Mouse (Mus musculus) megakaryocyte, embryonic 14.5 days (primary cell): ENCODE measurements around the gene Kank1. TPM values are rescaled to one million over a fixed set of nuclear protein-coding genes. Genes with fewer than 3 reads are reported as not detected.

Source experiments
- H3K27me3 ChIP-seq: replicated peaks from 2 replicates; pipeline ENCODE3; 2012; ENCODE audit warnings: inconsistent platforms
- H3K36me3 ChIP-seq: replicated peaks from 2 replicates; pipeline ENCODE3; 2012; ENCODE audit warnings: low read length, inconsistent platforms, mixed read lengths
- H3K4me1 ChIP-seq: 2 replicates; pipeline ENCODE4 v1.6.1; 2012; ENCODE audit warnings: inconsistent platforms
- H3K4me3 ChIP-seq: replicated peaks from 2 replicates; pipeline ENCODE3; 2012; ENCODE audit warnings: moderate library complexity, mild to moderate bottlenecking, inconsistent platforms
- H3K9me3 ChIP-seq: 2 replicates; pipeline ENCODE4 v1.6.1; 2012; ENCODE audit warnings: inconsistent platforms
- FLI1 ChIP-seq: IDR thresholded peaks from 2 replicates; pipeline ENCODE4 v1.6.1; 2012; ENCODE audit warnings: low read length, inconsistent platforms, mixed read lengths
- GATA1 ChIP-seq: IDR thresholded peaks from 3 replicates; pipeline ENCODE4 v1.6.1; 2012; ENCODE audit warnings: mixed read lengths, low read length, inconsistent platforms, borderline replicate concordance
- polyA plus RNA-seq: library from polyadenylated mRNA; stranded (reverse); fragments of >175 nt; gene quantifications from 2 replicates; pipeline ENCODE4 v1.2.3, GENCODE M21; 2012; ENCODE audit warnings: low replicate concordance; ENCODE audit not compliant: insufficient read depth

Kank1 gene
- polyA plus RNA-seq, 1 experiment = 0.12 TPM

DNA sequence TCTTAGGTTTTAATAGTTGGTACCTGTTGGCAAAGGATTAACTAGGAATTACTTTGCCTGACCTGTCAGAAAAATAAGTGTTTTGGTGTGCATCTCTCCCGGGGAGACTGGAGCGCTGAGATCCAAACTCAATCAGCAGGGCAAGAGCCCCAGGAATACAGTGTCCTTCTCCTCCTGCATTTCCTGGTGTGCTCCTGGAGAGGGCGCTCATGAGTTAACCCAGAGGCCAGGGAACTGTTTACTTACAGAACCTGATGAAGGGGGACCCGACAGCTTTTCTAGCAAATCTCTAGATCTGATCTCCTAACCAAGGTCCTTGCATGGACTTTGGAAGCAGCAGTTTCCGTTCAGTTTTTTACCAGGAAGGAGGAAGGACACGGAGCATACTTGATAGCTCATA, 90.9 kb downstream of the Kank1 start:
- Histone ChIP-seq H3K4me1 (peaks cover 5% of the 10 kb centered on the region), H3K27me3 (peaks cover 19% of the 10 kb centered on the region), H3K36me3 (no peaks in the 10 kb centered on the region), H3K9me3 (peaks cover 8% of the 10 kb centered on the region), H3K4me3 (no peak overlapping the region)
- no peak for TF ChIP-seq GATA1

DNA sequence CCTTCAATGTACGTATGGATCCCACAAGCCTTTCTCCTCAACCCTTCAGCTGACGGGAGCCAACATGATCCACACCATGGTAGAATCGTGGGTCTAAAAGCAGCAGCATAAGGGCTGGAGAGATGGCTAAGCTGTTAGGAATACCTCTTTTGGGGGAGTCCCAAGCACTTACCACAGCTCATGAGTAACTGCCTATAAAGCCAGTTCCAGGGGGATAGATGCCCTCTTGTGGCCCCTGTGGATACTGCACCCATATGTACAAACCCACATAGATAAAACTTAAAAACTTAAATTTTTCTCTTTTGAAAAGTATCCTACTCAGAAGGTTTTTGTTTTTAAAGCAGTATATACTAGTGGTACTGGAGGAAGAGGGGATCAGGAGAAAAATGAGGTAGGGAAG, 97.6 kb downstream of the Kank1 start:
- no peak for TF ChIP-seq FLI1
- no peak for TF ChIP-seq GATA1
- Histone ChIP-seq H3K36me3 (no peaks in the 10 kb centered on the region), H3K27me3 (peaks cover 13% of the 10 kb centered on the region), H3K9me3 (peaks cover 8% of the 10 kb centered on the region), H3K4me1 (peaks cover 5% of the 10 kb centered on the region; the same call in 1 of the 2 replicates), H3K4me3 (no peak overlapping the region)

DNA sequence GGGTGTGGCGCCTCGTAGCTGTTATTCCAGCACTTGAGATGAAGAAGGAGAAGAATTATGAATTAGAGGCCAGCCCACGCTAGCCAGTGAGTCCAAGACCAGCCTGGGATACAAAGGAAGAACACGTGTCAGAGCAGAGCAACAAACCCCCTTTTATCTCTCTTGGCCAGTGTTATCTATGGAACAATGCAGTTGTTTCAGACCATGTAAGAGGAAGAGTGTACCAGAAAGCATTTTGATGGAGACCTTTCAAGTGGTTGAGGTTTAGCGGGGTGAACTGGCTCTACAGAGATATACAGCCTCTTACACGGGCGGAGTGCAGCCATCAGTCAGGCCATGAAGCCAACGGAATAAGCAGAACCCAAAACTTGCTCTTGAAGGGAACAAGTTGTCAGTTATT, 100.0 kb downstream of the Kank1 start:
- Histone ChIP-seq H3K27me3 (peaks cover 16% of the 10 kb centered on the region), H3K4me3 (no peak overlapping the region), H3K9me3 (no peaks in the 10 kb centered on the region), H3K36me3 (no peaks in the 10 kb centered on the region), H3K4me1 (peaks cover 11% of the 10 kb centered on the region; the same call in 1 of the 2 replicates)
- TF ChIP-seq GATA1 = no peak
- TF ChIP-seq FLI1 = no peak

DNA sequence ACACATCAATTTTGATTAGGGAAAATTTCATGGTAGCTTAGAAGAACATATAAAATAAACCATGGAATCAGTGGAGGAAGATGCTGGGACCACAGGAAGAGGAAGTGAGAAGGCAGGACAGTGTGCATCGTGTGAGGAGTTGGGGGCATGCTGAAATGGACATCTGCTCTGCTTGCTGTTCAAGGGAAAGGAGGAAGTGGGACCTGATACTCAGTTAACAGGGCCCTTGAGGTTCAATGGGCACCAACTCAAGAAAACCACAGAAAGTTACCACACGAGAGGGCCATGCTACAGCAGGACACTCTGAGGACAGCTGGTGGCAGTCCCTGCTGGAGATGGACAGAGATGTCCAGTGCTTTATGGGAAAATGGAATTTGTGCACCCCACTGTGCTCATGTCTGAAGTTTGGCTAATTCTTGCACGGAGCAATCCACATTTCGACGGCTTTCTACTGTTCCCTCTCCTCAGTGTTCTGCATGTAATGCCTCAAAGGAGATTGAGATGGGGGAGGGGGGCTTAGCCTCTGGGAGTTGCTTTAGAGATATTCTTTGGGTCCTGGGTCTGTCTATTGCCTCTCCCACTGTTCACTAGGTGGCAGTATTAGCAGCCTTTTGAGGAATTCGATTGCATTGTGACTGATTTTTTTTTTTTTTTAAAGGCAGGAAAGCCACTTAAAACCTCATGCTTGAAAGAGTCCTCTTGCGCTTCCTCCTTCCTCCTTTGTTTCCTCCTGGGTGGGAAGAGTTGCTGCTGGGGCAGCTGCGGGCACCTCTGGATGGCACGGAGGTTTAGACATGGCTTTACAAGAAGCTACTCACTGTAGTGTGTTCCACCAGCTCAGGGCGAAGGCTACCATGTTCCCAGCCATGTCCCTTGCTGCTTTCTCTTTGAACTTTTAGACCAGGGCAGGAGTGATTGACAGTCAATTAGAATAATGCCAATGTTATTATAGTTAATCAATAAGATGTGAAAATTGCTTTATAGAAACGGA, 104.2 kb downstream of the Kank1 start:
- no peaks in the 10 kb centered on the region for H3K36me3 ChIP-seq
- no peaks in the 10 kb centered on the region for H3K9me3 ChIP-seq
- TF ChIP-seq FLI1 = no peak
- TF ChIP-seq GATA1 = no peak
- H3K4me1 ChIP-seq = peaks cover 11% of the 10 kb centered on the region; the same call in 1 of the 2 replicates
- peaks cover 14% of the 10 kb centered on the region for H3K27me3 ChIP-seq
- no peak overlapping the region for H3K4me3 ChIP-seq

DNA sequence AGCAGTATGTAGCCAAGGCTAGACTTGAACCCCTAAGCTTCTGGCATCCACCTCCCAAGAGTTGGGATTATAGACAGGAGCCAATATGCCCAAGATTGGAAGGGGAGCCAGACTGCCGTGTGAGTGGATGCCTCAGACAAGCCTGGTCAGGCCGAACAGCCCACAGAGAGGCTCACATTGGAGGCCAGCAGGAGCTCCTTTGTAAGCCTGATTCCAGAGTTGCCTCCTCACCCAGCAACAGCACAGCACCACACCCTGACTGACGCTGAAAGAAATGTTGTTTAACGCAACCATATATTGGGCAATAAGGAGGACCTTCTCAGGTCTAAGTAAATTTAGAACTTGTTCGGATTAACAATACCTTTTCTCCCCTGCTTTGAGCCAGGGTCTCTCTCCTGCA, 105.3 kb downstream of the Kank1 start:
- no peak for TF ChIP-seq GATA1
- no peak for TF ChIP-seq FLI1
- Histone ChIP-seq H3K27me3 (peaks cover 10% of the 10 kb centered on the region), H3K4me3 (no peak overlapping the region), H3K9me3 (no peaks in the 10 kb centered on the region), H3K36me3 (no peaks in the 10 kb centered on the region), H3K4me1 (peaks cover 7% of the 10 kb centered on the region; the same call in 1 of the 2 replicates)

DNA sequence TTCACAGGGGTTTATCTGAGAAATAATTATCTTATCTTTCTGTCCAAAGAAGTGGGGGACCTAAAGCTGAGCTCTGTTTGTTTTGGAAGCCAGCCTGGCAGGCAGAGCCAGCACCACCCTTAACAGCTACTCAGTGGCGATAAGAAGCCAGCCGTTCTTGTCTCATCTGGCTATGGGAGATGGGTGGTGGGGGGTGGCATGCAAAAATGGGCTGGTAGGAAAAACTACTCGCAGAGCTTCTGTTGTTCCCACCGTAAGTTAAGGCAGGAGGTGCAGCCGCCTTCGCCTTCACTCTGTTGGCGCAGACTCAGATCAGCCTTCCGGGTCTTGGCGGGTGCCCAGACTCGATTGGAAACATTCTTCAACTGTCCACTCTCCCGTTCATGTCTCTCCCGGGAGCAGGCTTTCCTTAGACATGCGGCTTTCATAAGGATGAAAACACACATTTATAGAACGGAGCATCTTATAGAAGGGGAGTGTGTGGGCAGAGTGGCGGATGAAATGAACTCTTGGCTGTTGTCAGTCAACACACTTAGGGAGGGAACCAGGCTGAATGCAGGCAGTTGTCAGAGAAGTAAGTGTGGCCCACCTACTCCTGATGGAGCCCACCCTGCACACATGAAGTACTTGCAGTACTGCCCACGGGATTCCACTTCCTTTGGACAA, 107.0 kb downstream of the Kank1 start:
- Histone ChIP-seq H3K4me1 (peaks cover 6% of the 10 kb centered on the region; the same call in 1 of the 2 replicates), H3K9me3 (no peaks in the 10 kb centered on the region)

DNA sequence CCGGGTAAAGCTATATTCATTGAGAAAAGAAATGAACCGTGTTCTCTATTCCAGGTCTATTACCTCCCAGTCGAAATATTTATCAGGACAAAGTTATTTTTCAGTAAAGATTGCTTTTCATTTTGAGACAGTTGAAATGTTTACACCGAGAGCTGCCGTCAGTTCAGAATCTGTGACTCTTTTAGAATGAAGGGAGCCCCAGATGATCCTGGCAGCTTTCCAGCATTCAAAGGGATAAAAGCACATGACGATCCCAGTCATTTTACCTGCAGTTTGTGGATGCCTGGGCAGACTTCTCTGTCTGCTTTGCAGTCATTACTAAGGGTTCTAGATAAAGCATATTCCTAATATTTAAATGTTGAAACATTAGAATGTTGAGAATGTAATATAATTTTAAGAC, 107.6 kb downstream of the Kank1 start:
- Histone ChIP-seq H3K4me1 (peaks cover 6% of the 10 kb centered on the region; the same call in 1 of the 2 replicates), H3K9me3 (no peaks in the 10 kb centered on the region), H3K4me3 (no peak overlapping the region), H3K36me3 (no peaks in the 10 kb centered on the region), H3K27me3 (peaks cover 6% of the 10 kb centered on the region)
- TF ChIP-seq GATA1 = no peak
- TF ChIP-seq FLI1 = no peak

More for the DNA sequence above, 107.0 kb downstream of the Kank1 start:
- Histone ChIP-seq H3K36me3 (no peaks in the 10 kb centered on the region), H3K27me3 (peaks cover 5% of the 10 kb centered on the region), H3K4me3 (no peak overlapping the region)
- TF ChIP-seq GATA1 = no peak
- TF ChIP-seq FLI1 = no peak

DNA sequence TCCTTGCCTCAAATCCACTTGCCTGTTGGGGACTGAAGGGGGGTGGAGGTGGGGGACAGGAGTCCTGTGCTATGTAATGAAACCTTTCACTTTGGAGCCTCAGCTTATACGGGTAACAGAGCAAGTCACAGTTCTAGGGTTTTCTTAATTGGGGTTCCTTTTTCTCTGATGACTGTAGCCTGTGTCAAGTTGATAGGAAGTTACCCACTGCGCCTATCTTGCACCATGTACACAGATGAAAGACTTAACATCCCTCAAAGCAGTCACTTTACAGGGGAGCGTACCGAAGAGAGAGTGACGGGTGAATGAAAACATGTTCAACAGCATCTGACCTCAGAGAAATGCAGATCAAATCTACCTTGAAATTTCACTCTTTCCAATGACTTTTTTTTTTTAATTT, 109.2 kb downstream of the Kank1 start:
- Histone ChIP-seq H3K4me3 (no peak overlapping the region), H3K27me3 (peaks cover 3% of the 10 kb centered on the region), H3K36me3 (no peaks in the 10 kb centered on the region), H3K9me3 (no peaks in the 10 kb centered on the region), H3K4me1 (peaks cover under 1% of the 10 kb centered on the region; the same call in 1 of the 2 replicates)
- TF ChIP-seq GATA1 = no peak
- TF ChIP-seq FLI1 = no peak

DNA sequence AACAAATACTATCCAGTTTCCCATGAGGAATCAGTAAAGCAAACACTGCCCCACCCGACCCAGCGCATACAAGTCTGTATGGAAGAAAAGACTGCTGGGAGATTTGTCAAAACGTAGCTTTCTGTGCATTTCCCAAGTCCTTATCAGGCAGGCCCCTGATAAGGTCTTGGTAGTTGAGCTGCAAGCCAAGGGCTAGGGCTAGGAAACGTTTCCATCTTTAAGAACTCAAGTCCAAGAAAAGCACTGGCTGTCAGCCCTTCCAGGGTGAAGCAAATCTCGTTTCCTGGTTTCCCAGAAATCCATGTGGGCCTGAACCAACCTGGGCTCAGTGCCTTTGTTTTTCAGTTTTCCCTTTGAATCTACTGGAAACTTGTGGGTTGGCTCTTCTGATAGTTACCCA, 110.7 kb downstream of the Kank1 start:
- no peaks in the 10 kb centered on the region for H3K4me1 ChIP-seq
- no peak overlapping the region for H3K4me3 ChIP-seq
- no peaks in the 10 kb centered on the region for H3K36me3 ChIP-seq
- no peaks in the 10 kb centered on the region for H3K9me3 ChIP-seq
- peaks cover 2% of the 10 kb centered on the region for H3K27me3 ChIP-seq
- no peak for TF ChIP-seq FLI1
- TF ChIP-seq GATA1 = no peak
